Mouse (Mus musculus): ENCODE data around the gene Dctn1. TPM values are rescaled to one million over a fixed set of nuclear protein-coding genes. Genes with fewer than 3 reads are reported as not detected.
A peak's percentile ranks its signal among the peaks of the same experiment; 100 is the strongest.

The Dctn1 gene
- polyA plus RNA-seq, 1 experiment: 369 TPM

- peak in 1 of 2 experiments; percentile 1 for DNase-seq (ENCODE audit: extremely low spot score in 1 of 2, low spot score in 1 of 2)
Observed at GRCm38 (mm10) chr6:83135571-83136161, 30.1 kb upstream of the Dctn1 start.

- no peak for DNase-seq (ENCODE audit: extremely low spot score in 1 of 2, low spot score in 1 of 2)
Observed at GRCm38 (mm10) chr6:83136291-83136880, 29.3 kb upstream of the Dctn1 start.

GRCm38 (mm10) chr6:83136881-83137575 lies 28.7 kb upstream of the Dctn1 start:
- DNase-seq (ENCODE audit: extremely low spot score in 1 of 2, low spot score in 1 of 2): peak in 1 of 2 experiments; percentile 34

- peak; percentile 56 to 67 for DNase-seq (ENCODE audit: extremely low spot score in 1 of 2, low spot score in 1 of 2)
Observed at GRCm38 (mm10) chr6:83137576-83137950, 28.2 kb upstream of the Dctn1 start.

GRCm38 (mm10) chr6:83138056-83138455 lies 27.7 kb upstream of the Dctn1 start:
- no peak for DNase-seq (ENCODE audit: extremely low spot score in 1 of 2, low spot score in 1 of 2)

GRCm38 (mm10) chr6:83140044-83140443 lies 25.7 kb upstream of the Dctn1 start:
- no peak for DNase-seq (ENCODE audit: extremely low spot score in 1 of 2, low spot score in 1 of 2)

- DNase-seq (ENCODE audit: extremely low spot score in 1 of 2, low spot score in 1 of 2): no peak
Observed at GRCm38 (mm10) chr6:83141636-83142035, 24.1 kb upstream of the Dctn1 start.

GRCm38 (mm10) chr6:83142211-83142731 lies 23.4 kb upstream of the Dctn1 start:
- peak in 1 of 2 experiments; percentile 68 for DNase-seq (ENCODE audit: extremely low spot score in 1 of 2, low spot score in 1 of 2)

GRCm38 (mm10) chr6:83142886-83143285 lies 22.8 kb upstream of the Dctn1 start:
- peak in 1 of 2 experiments; percentile 69 for DNase-seq (ENCODE audit: extremely low spot score in 1 of 2, low spot score in 1 of 2)

GRCm38 (mm10) chr6:83145209-83145608 lies 20.5 kb upstream of the Dctn1 start:
- peak in 1 of 2 experiments; percentile 53 for DNase-seq (ENCODE audit: extremely low spot score in 1 of 2, low spot score in 1 of 2)

GRCm38 (mm10) chr6:83145805-83146204 lies 19.9 kb upstream of the Dctn1 start:
- DNase-seq (ENCODE audit: extremely low spot score in 1 of 2, low spot score in 1 of 2): no peak

- DNase-seq (ENCODE audit: extremely low spot score in 1 of 2, low spot score in 1 of 2): no peak
Observed at GRCm38 (mm10) chr6:83147280-83147679, 18.4 kb upstream of the Dctn1 start.

GRCm38 (mm10) chr6:83151721-83152120 lies 14.0 kb upstream of the Dctn1 start:
- no peak for DNase-seq (ENCODE audit: extremely low spot score in 1 of 2, low spot score in 1 of 2)

GRCm38 (mm10) chr6:83153038-83153437 lies 12.7 kb upstream of the Dctn1 start:
- no peak for DNase-seq (ENCODE audit: extremely low spot score in 1 of 2, low spot score in 1 of 2)

GRCm38 (mm10) chr6:83153485-83153884 lies 12.2 kb upstream of the Dctn1 start:
- no peak for DNase-seq (ENCODE audit: extremely low spot score in 1 of 2, low spot score in 1 of 2)

GRCm38 (mm10) chr6:83155552-83156238 lies 10.0 kb upstream of the Dctn1 start:
- peak in 1 of 2 experiments; percentile 54 for DNase-seq (ENCODE audit: extremely low spot score in 1 of 2, low spot score in 1 of 2)

- peak; percentile 57 to 78 for DNase-seq (ENCODE audit: extremely low spot score in 1 of 2, low spot score in 1 of 2)
Observed at GRCm38 (mm10) chr6:83156259-83156684, 9.4 kb upstream of the Dctn1 start, which contains the start of the genes Wdr54 and 1700003E16Rik. Wdr54 (minus strand) TSS chr6:83156397. 1700003E16Rik (plus strand) TSS chr6:83156404.

GRCm38 (mm10) chr6:83159456-83159855 lies 6.3 kb upstream of the Dctn1 start:
- DNase-seq (ENCODE audit: extremely low spot score in 1 of 2, low spot score in 1 of 2): peak in 1 of 2 experiments; percentile 43

GRCm38 (mm10) chr6:83161442-83161841 lies 4.3 kb upstream of the Dctn1 start:
- DNase-seq (ENCODE audit: extremely low spot score in 1 of 2, low spot score in 1 of 2): no peak

- DNase-seq (ENCODE audit: extremely low spot score in 1 of 2, low spot score in 1 of 2): no peak
Observed at GRCm38 (mm10) chr6:83161921-83162641, 3.6 kb upstream of the Dctn1 start.

All from frontal cortex, adult 2 months (tissue).